8 mouse cellular contexts compared by ENCODE assay signal in genomic region chr14:121879266-121879840, GRCm38 (mm10). TPM values are rescaled to one million over a fixed set of nuclear protein-coding genes. Genes with fewer than 3 reads are reported as not detected.
DNase-seq lines count a peak whose midpoint lies in the region; ATAC-seq and TF ChIP-seq lines count a peak whose summit lies in the region.

No protein-coding gene starts in this region.

- H3K4me1 ChIP-seq in lung, adult 2 months (ENCODE audit: control insufficient read depth, insufficient read depth, low read length), result peaks cover 3% of the 10 kb centered on the region; the same call in 1 of the 2 replicates
- H3K4me1 ChIP-seq in bone marrow, adult 2 months (ENCODE audit: control insufficient read depth, insufficient read depth, low read length), result peaks cover 3% of the 10 kb centered on the region
- no peaks in the 10 kb centered on the region for H3K4me1 ChIP-seq in hindbrain, embryonic 11.5 days (replicated peaks; ENCODE audit: control insufficient read depth, insufficient read depth, low read length)
- H3K4me1 ChIP-seq in limb, embryonic 13.5 days, result peaks cover 9% of the 10 kb centered on the region
- H3K4me1 ChIP-seq in neural tube, embryonic 12.5 days, result peaks cover 17% of the 10 kb centered on the region

- peak overlapping the region; percentile 79 for H3K9ac ChIP-seq in hindbrain, embryonic 11.5 days (ENCODE audit: low read depth, low read length)
- H3K9ac ChIP-seq in limb, embryonic 13.5 days, result peak overlapping the region; percentile 92
- peak overlapping the region; percentile 89 for H3K9ac ChIP-seq in neural tube, embryonic 12.5 days

- H3K27me3 ChIP-seq in hindbrain, embryonic 11.5 days (ENCODE audit: control insufficient read depth, insufficient read depth, low read length), result no peaks in the 10 kb centered on the region
- no peaks in the 10 kb centered on the region for H3K27me3 ChIP-seq in limb, embryonic 13.5 days
- no peaks in the 10 kb centered on the region for H3K27me3 ChIP-seq in neural tube, embryonic 12.5 days (replicated peaks)

- ATAC-seq in hindbrain, embryonic 11.5 days (ENCODE audit: low FRiP score), result no peak
- ATAC-seq in limb, embryonic 13.5 days (ENCODE audit: low FRiP score, low read depth), result no peak
- no peak for ATAC-seq in neural tube, embryonic 12.5 days (ENCODE audit: low FRiP score, low read depth)
- ATAC-seq in erythroid progenitor cell, adult 5-6 weeks (replicated peaks; ENCODE audit: low FRiP score, poor library complexity, severe bottlenecking), result no peak

- TF ChIP-seq CTCF in lung, adult 2 months (IDR thresholded peaks at IDR 0.05; ENCODE audit: insufficient read depth, low read length), result no peak
- TF ChIP-seq CTCF in bone marrow, adult 2 months (IDR thresholded peaks at IDR 0.05; ENCODE audit: control insufficient read depth, insufficient read depth, low read length), result no peak

- peak overlapping the region; percentile 86 for H3K4me2 ChIP-seq in hindbrain, embryonic 11.5 days (replicated peaks; ENCODE audit: low read depth, low read length)
- H3K4me2 ChIP-seq in limb, embryonic 13.5 days (replicated peaks), result peak overlapping the region; percentile 93
- H3K4me2 ChIP-seq in neural tube, embryonic 12.5 days (replicated peaks), result peak overlapping the region; percentile 92

- peak overlapping the region; percentile 84; the same call in 1 of the 2 replicates for H3K27ac ChIP-seq in bone marrow, adult 2 months (ENCODE audit: control insufficient read depth, insufficient read depth, low read depth, low read length, poor library complexity)
- H3K27ac ChIP-seq in hindbrain, embryonic 11.5 days (ENCODE audit: low read depth, low read length), result no peak overlapping the region
- no peak overlapping the region for H3K27ac ChIP-seq in limb, embryonic 13.5 days
- no peak overlapping the region for H3K27ac ChIP-seq in neural tube, embryonic 12.5 days

- no peaks in the 10 kb centered on the region for H3K36me3 ChIP-seq in hindbrain, embryonic 11.5 days (ENCODE audit: control insufficient read depth, insufficient read depth, low read length)
- H3K36me3 ChIP-seq in limb, embryonic 13.5 days, result peaks cover 2% of the 10 kb centered on the region; the same call in 1 of the 2 replicates
- no peaks in the 10 kb centered on the region for H3K36me3 ChIP-seq in neural tube, embryonic 12.5 days

- WGBS in lung, adult 2 months, result 11% methylated on average over 16 of the region's 16 CpGs
- WGBS in bone marrow, adult 2 months, result 11% methylated on average over 16 of the region's 16 CpGs
- WGBS in hindbrain, embryonic 11.5 days, result 23% methylated on average over 16 of the region's 16 CpGs
- 14% methylated on average over 16 of the region's 16 CpGs for WGBS in limb, embryonic 13.5 days
- 23% methylated on average over 16 of the region's 16 CpGs for WGBS in neural tube, embryonic 12.5 days

- no peak for TF ChIP-seq POLR2A in lung, adult 2 months (IDR thresholded peaks at IDR 0.05; ENCODE audit: borderline replicate concordance, extremely low read depth, low read depth, low read length)
- no peak for TF ChIP-seq POLR2A in bone marrow, adult 2 months (IDR thresholded peaks at IDR 0.05; ENCODE audit: borderline replicate concordance, control insufficient read depth, low read depth, low read length)

- H3K4me3 ChIP-seq in lung, adult 2 months (replicated peaks; ENCODE audit: extremely low read depth, low read depth, low read length), result peak overlapping the region; percentile 90
- H3K4me3 ChIP-seq in bone marrow, adult 2 months (replicated peaks; ENCODE audit: control insufficient read depth, low read depth, low read length), result peak overlapping the region; percentile 96
- peak overlapping the region; percentile 64 for H3K4me3 ChIP-seq in hindbrain, embryonic 11.5 days (ENCODE audit: low read depth, low read length)
- peak overlapping the region; percentile 94 for H3K4me3 ChIP-seq in limb, embryonic 13.5 days
- H3K4me3 ChIP-seq in neural tube, embryonic 12.5 days, result peak overlapping the region; percentile 92

- no peak for DNase-seq in lung, adult 2 months
- no peak for DNase-seq in lung, postnatal 14 days
- DNase-seq in hindbrain, embryonic 11.5 days (ENCODE audit: low spot score), result no peak
- DNase-seq in cerebellum, postnatal 36 days, result no peak

- H3K9me3 ChIP-seq in hindbrain, embryonic 11.5 days (ENCODE audit: control insufficient read depth, low read length), result no peaks in the 10 kb centered on the region
- H3K9me3 ChIP-seq in limb, embryonic 13.5 days, result no peaks in the 10 kb centered on the region
- H3K9me3 ChIP-seq in neural tube, embryonic 12.5 days, result no peaks in the 10 kb centered on the region

RNA-seq across cellular contexts. Expression of gene Ubac2, which starts 0.9 kb away (rescaled TPM):
- 37.7 and 47.1 TPM in 2 replicates for polyA plus RNA-seq in lung, adult 2 months (2012; rRNA removed)
- polyA plus RNA-seq in bone marrow, adult 2 months (2011; ENCODE audit: insufficient read depth, insufficient read length, low replicate concordance, missing spikeins), result 9.4 and 21.6 TPM in 2 replicates
- polyA plus RNA-seq in hindbrain, embryonic 11.5 days (2014; fragmentation: Nextera tagmentation; extraction: Ambion mirVana), result 64.7 and 66.3 TPM in 2 replicates
- polyA plus RNA-seq in limb, embryonic 13.5 days (2015; fragmentation: Nextera tagmentation; extraction: Ambion mirVana), result 69.2 and 71.6 TPM in 2 replicates
- polyA plus RNA-seq in neural tube, embryonic 12.5 days (2016; fragmentation: Nextera tagmentation; extraction: Ambion mirVana), result 60.3 and 68.7 TPM in 2 replicates
- total RNA-seq in erythroid progenitor cell, adult 5-6 weeks (2015; ENCODE audit: low replicate concordance), result 8.4 and 23.4 TPM in 2 replicates
- total RNA-seq in erythroid progenitor cell, adult 5-6 weeks (2017; ENCODE audit: low replicate concordance), result 6.2 and 6.4 TPM in 2 replicates

RNA-seq across cellular contexts. Expression of gene Gpr18, which starts 36.2 kb away (rescaled TPM):
- polyA plus RNA-seq in lung, adult 2 months (2012; rRNA removed), result 5.6 and 8.3 TPM in 2 replicates
- 2.8 and 3.4 TPM in 2 replicates for polyA plus RNA-seq in bone marrow, adult 2 months (2011; ENCODE audit: insufficient read depth, insufficient read length, low replicate concordance, missing spikeins)
- 0.13 and 0.59 TPM in 2 replicates for polyA plus RNA-seq in hindbrain, embryonic 11.5 days (2014; fragmentation: Nextera tagmentation; extraction: Ambion mirVana)
- 0.20 and 0.37 TPM in 2 replicates for polyA plus RNA-seq in limb, embryonic 13.5 days (2015; fragmentation: Nextera tagmentation; extraction: Ambion mirVana)
- polyA plus RNA-seq in neural tube, embryonic 12.5 days (2016; fragmentation: Nextera tagmentation; extraction: Ambion mirVana), result 0.20 and 0.26 TPM in 2 replicates
- total RNA-seq in erythroid progenitor cell, adult 5-6 weeks (2015; ENCODE audit: low replicate concordance), result 4.0 TPM in 1 of 2 replicates, not detected in the other
- 0.64 and 2.9 TPM in 2 replicates for total RNA-seq in erythroid progenitor cell, adult 5-6 weeks (2017; ENCODE audit: low replicate concordance)
